Mouse (Mus musculus): ENCODE data around the gene Ihh.

DNA sequence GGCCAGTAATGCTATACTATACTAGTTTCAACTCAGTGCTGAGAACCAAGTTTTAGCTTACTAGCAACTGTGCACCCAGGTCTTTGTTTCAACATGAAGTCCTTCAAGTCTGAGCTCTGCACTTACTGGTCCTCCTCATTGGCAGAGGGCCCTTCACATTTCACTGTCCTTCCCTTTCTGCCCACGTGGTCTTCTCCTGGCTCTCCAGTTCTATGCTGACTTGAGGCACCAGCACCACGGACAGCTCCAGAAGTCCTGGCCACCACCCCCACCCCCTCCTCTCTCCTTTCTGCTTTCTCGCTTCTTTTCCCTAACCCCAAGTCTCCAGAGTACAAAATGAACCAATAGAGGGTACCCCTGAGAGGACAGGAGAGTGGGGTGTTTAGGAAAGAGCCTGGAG, 11.7 kb downstream of the Ihh start:
- TF ChIP-seq CTCF (conservative IDR thresholded peaks at IDR 0.05; ENCODE audit: insufficient read depth, insufficient read length, low read depth, low read length) = no peak
- no peak for TF ChIP-seq POLR2A (IDR thresholded peaks at IDR 0.05; ENCODE audit: low read depth, low read length)

Data from kidney, adult 2 months (tissue).